Mouse (Mus musculus): Measurements from ENCODE around the gene Dll4. TPM values are rescaled to one million over a fixed set of nuclear protein-coding genes. Genes with fewer than 3 reads are reported as not detected.

Dll4 gene
- polyA plus RNA-seq, 1 experiment from 2014 or later, result 5.3 TPM

- Histone ChIP-seq H3K9ac (ENCODE audit: low read depth, low read length) (no peak overlapping the region), H3K27me3 (replicated peaks; ENCODE audit: control insufficient read depth, insufficient read depth, low read length) (no peaks in the 10 kb centered on the region; the same call in 1 of the 2 replicates), H3K4me3 (ENCODE audit: low read depth, low read length) (no peak overlapping the region), H3K4me1 (replicated peaks; ENCODE audit: control insufficient read depth, insufficient read depth, low read length) (peaks cover 19% of the 10 kb centered on the region), H3K4me2 (no peak overlapping the region), H3K36me3 (ENCODE audit: control insufficient read depth, insufficient read depth, low read length) (no peaks in the 10 kb centered on the region), H3K9me3 (ENCODE audit: control insufficient read depth, low read length) (no peaks in the 10 kb centered on the region), H3K27ac (ENCODE audit: low read depth, low read length) (no peak overlapping the region)
- no peak for ATAC-seq (replicated peaks; ENCODE audit: low FRiP score)
- 78% methylated on average over 12 of the region's 12 CpGs for WGBS
- DNase-seq (ENCODE audit: low spot score), result no peak
Observed at GRCm38 (mm10) chr2:119314742-119315310, 10.8 kb upstream of the Dll4 start.

- Histone ChIP-seq H3K9ac (ENCODE audit: low read depth, low read length) (no peak overlapping the region), H3K27ac (ENCODE audit: low read depth, low read length) (no peak overlapping the region), H3K27me3 (replicated peaks; ENCODE audit: control insufficient read depth, insufficient read depth, low read length) (peaks cover 26% of the 10 kb centered on the region), H3K4me3 (ENCODE audit: low read depth, low read length) (no peak overlapping the region), H3K36me3 (ENCODE audit: control insufficient read depth, insufficient read depth, low read length) (no peaks in the 10 kb centered on the region), H3K9me3 (ENCODE audit: control insufficient read depth, low read length) (no peaks in the 10 kb centered on the region), H3K4me1 (replicated peaks; ENCODE audit: control insufficient read depth, insufficient read depth, low read length) (peaks cover 45% of the 10 kb centered on the region), H3K4me2 (no peak overlapping the region)
- no peak for ATAC-seq (replicated peaks; ENCODE audit: low FRiP score)
- no peak for DNase-seq (ENCODE audit: low spot score)
- WGBS, result 75% methylated on average over 3 of the region's 3 CpGs
Observed at GRCm38 (mm10) chr2:119318043-119318710, 7.4 kb upstream of the Dll4 start.

- DNase-seq (ENCODE audit: low spot score) (no peak), ATAC-seq (replicated peaks; ENCODE audit: low FRiP score) (peak; percentile 66)
- Histone ChIP-seq H3K9ac (ENCODE audit: low read depth, low read length) (peak overlapping the region; percentile 70; the same call in 1 of the 2 replicates), H3K27ac (ENCODE audit: low read depth, low read length) (peak overlapping the region; percentile 30; the same call in 1 of the 2 replicates), H3K4me2 (peak overlapping the region; percentile 82; the same call in 1 of the 2 replicates), H3K9me3 (ENCODE audit: control insufficient read depth, low read length) (no peaks in the 10 kb centered on the region), H3K4me1 (replicated peaks; ENCODE audit: control insufficient read depth, insufficient read depth, low read length) (peaks cover 60% of the 10 kb centered on the region), H3K4me3 (ENCODE audit: low read depth, low read length) (no peak overlapping the region), H3K27me3 (replicated peaks; ENCODE audit: control insufficient read depth, insufficient read depth, low read length) (peaks cover 49% of the 10 kb centered on the region), H3K36me3 (ENCODE audit: control insufficient read depth, insufficient read depth, low read length) (no peaks in the 10 kb centered on the region)
- 49% methylated on average over 8 of the region's 8 CpGs for WGBS
Observed at GRCm38 (mm10) chr2:119320571-119320970, 5.0 kb upstream of the Dll4 start.

DNA sequence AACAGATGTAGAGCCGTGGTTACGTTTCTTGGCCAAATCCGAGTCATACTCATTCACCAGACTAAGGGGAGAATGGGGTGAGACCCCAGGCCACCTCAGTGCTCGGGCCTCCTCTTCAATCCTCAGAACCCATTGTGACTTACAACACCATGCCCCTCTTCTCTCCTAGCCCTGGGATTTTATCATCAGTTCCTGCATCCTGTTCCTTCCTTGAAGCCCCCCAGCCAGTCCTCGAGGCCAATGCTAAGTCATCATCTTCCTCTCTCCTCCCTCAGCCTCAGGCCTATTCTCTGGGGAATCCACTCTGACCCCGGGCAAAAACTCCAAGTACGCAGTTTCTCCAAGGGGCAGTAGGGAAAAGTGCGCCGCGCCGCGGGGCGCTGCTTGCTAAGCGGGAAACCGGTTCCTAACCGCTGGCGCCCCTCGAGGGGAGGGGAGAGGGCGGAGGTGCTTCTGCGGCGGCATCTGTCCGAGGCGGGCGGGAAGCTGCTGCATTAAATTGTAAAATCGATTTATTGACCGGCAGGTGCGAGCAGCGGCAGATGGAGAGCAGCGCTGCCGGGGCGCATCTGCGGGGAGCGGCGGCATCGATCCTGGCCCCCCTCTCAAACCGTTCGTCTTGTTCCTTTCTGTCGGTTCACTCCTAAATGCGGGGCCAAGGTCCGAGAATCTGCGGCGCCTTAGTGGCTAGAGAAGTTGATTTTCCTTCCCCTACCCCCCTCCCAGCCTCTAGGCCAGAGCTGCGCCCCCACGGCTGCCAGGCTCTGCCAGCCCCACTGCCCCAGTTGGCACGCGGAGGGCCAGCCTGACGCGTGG lies 3.6 kb upstream of the Dll4 start:
- Histone ChIP-seq H3K36me3 (ENCODE audit: control insufficient read depth, insufficient read depth, low read length) (no peaks in the 10 kb centered on the region), H3K27ac (ENCODE audit: low read depth, low read length) (peak overlapping the region; percentile 77), H3K4me2 (peak overlapping the region; percentile 82), H3K27me3 (replicated peaks; ENCODE audit: control insufficient read depth, insufficient read depth, low read length) (peaks cover 63% of the 10 kb centered on the region), H3K9ac (ENCODE audit: low read depth, low read length) (peak overlapping the region; percentile 70), H3K9me3 (ENCODE audit: control insufficient read depth, low read length) (no peaks in the 10 kb centered on the region), H3K4me1 (replicated peaks; ENCODE audit: control insufficient read depth, insufficient read depth, low read length) (peaks cover 72% of the 10 kb centered on the region), H3K4me3 (ENCODE audit: low read depth, low read length) (peak overlapping the region; percentile 42)
- WGBS, result 4% methylated on average over 48 of the region's 48 CpGs
- DNase-seq (ENCODE audit: low spot score) (peak; percentile 64), ATAC-seq (replicated peaks; ENCODE audit: low FRiP score) (no peak)

DNA sequence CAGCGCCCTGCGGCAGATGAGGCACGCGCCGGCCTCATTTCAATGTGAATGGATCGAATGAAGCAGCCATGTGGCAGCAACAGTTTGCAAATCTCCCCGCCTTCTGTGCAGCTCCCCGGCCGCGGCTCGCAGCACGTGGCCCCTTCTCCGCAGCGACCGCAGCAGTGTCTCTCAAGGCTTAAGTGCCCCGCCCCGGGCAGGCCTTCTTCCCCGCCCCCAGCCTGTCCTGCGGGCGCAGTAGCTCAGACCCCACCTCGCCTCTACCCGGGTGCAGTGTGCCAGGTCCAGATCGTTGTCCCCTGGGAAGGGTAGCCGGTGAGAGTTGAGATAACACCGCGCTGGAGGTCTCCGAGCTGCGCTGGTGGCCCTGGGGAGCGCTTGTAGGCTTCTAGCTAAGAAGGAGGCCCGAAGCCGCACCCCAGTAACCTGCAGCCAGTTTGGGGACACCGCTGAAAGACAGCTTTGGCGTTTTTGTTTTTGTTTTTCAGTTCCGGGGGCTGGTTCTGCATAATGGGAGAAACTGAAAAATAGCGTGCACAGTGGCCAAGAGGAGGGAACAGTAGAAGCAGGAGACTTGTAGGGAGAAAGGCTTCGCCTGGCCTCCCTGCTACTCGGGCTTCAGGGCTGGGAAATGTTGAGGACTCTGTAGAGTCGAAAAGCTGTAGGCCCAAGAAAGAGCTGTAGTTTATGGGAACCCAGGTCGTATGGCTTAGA lies 2.8 kb upstream of the Dll4 start:
- peak overlapping the region; percentile 82 for H3K4me2 ChIP-seq
- no peaks in the 10 kb centered on the region for H3K36me3 ChIP-seq (ENCODE audit: control insufficient read depth, insufficient read depth, low read length)
- peaks cover 70% of the 10 kb centered on the region for H3K27me3 ChIP-seq (replicated peaks; ENCODE audit: control insufficient read depth, insufficient read depth, low read length)
- peak overlapping the region; percentile 70 for H3K9ac ChIP-seq (ENCODE audit: low read depth, low read length)
- ATAC-seq (replicated peaks; ENCODE audit: low FRiP score) (peak; percentile 63), DNase-seq (ENCODE audit: low spot score) (peak; percentile 80)
- peaks cover 75% of the 10 kb centered on the region for H3K4me1 ChIP-seq (replicated peaks; ENCODE audit: control insufficient read depth, insufficient read depth, low read length)
- H3K27ac ChIP-seq (ENCODE audit: low read depth, low read length), result peak overlapping the region; percentile 77
- WGBS, result 5% methylated on average over 39 of the region's 39 CpGs
- no peaks in the 10 kb centered on the region for H3K9me3 ChIP-seq (ENCODE audit: control insufficient read depth, low read length)
- H3K4me3 ChIP-seq (ENCODE audit: low read depth, low read length), result peak overlapping the region; percentile 42

- Histone ChIP-seq H3K27me3 (replicated peaks; ENCODE audit: control insufficient read depth, insufficient read depth, low read length) (peaks cover 83% of the 10 kb centered on the region), H3K4me2 (peak overlapping the region; percentile 88), H3K4me3 (ENCODE audit: low read depth, low read length) (peak overlapping the region; percentile 59), H3K9ac (ENCODE audit: low read depth, low read length) (no peak overlapping the region), H3K9me3 (ENCODE audit: control insufficient read depth, low read length) (no peaks in the 10 kb centered on the region), H3K27ac (ENCODE audit: low read depth, low read length) (no peak overlapping the region), H3K36me3 (ENCODE audit: control insufficient read depth, insufficient read depth, low read length) (no peaks in the 10 kb centered on the region), H3K4me1 (replicated peaks; ENCODE audit: control insufficient read depth, insufficient read depth, low read length) (peaks cover 66% of the 10 kb centered on the region)
- peak; percentile 43 for DNase-seq (ENCODE audit: low spot score)
- no peak for ATAC-seq (replicated peaks; ENCODE audit: low FRiP score)
- 10% methylated on average over 32 of the region's 32 CpGs for WGBS
Observed at GRCm38 (mm10) chr2:119323866-119324575, 1.6 kb upstream of the Dll4 start.

GRCm38 (mm10) chr2:119324576-119325318 lies 837 bp upstream of the Dll4 start:
- DNase-seq (ENCODE audit: low spot score), result peak; percentile 59

More at GRCm38 (mm10) chr2:119324576-119325318, 837 bp upstream of the Dll4 start:
- Histone ChIP-seq H3K9me3 (ENCODE audit: control insufficient read depth, low read length) (no peaks in the 10 kb centered on the region), H3K4me3 (ENCODE audit: low read depth, low read length) (peak overlapping the region; percentile 59), H3K4me2 (peak overlapping the region; percentile 88), H3K4me1 (replicated peaks; ENCODE audit: control insufficient read depth, insufficient read depth, low read length) (peaks cover 66% of the 10 kb centered on the region), H3K27ac (ENCODE audit: low read depth, low read length) (no peak overlapping the region), H3K27me3 (replicated peaks; ENCODE audit: control insufficient read depth, insufficient read depth, low read length) (peaks cover 89% of the 10 kb centered on the region), H3K36me3 (ENCODE audit: control insufficient read depth, insufficient read depth, low read length) (no peaks in the 10 kb centered on the region), H3K9ac (ENCODE audit: low read depth, low read length) (no peak overlapping the region)
- 0 out of 2 replicates have a peak, but pooled peaks have one; percentile 22 for ATAC-seq (replicated peaks; ENCODE audit: low FRiP score)
- 2% methylated on average over 32 of the region's 32 CpGs for WGBS

All from liver, embryonic 11.5 days (tissue).